Mouse (Mus musculus): ENCODE results near the gene Ripor1.
A peak's percentile ranks its signal among the peaks of the same experiment; 100 is the strongest.

- TF ChIP-seq CTCF (IDR thresholded peaks at IDR 0.05; ENCODE audit: low read depth, low read length) (peak; percentile 99), EP300 (IDR thresholded peaks at IDR 0.05; ENCODE audit: insufficient read depth, low read depth, low read length) (0 out of 2 replicates have a peak, but pooled peaks have one; percentile 47), POLR2A (IDR thresholded peaks at IDR 0.05; ENCODE audit: insufficient read depth, low read length) (no peak)
Observed at GRCm38 (mm10) chr8:105622421-105622920, 17.4 kb downstream of the Ripor1 start.
